Mouse (Mus musculus): Measurements from ENCODE around the gene Pigp. TPM values are rescaled to one million over a fixed set of nuclear protein-coding genes. Genes with fewer than 3 reads are reported as not detected.
A peak's percentile ranks its signal among the peaks of the same experiment; 100 is the strongest.

Gene Pigp
- polyA plus RNA-seq, 1 experiment = 32.9 TPM

DNA sequence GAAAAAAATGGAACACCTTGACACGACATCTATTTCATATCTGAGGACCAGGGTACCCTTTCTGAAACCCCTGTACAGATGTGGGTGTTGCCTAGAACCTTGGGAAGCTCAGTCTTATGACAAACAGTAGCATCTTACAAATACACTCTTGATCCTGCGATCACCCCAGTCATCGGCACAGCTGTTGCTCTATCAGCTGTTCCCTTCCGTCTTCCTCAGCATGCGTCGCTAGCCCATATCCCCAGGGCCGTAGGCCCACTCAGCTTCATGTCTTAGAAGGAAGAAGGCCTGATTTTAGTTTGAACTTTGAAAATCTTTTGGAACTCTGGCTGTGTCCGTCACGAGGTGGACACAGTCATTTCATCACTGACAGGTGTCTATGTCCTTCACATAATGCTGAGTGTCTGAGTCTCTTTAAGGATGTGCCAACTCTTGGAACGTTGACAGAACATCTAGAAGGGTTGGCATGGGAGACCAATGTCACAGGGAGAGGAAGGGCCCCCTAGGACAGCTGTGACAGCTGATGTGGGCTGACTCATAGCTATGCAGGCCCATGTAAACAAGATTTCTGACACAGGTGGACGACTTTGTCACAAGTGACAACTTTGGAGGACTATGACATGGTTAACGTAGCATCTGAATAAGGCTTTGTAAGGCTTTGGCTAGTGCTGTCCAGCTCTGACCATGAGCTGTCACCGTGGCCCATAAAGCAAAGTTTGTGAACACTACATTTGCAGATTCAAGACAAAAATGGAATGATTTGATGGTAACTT is 10.9 kb downstream of the Pigp start:
- H3K27me3 ChIP-seq (ENCODE audit: control insufficient read depth, insufficient read depth, insufficient read length) = no peaks in the 10 kb centered on the region
- no peak overlapping the region for H3ac ChIP-seq (ENCODE audit: control insufficient read depth, insufficient read length, low read depth)
- peak; percentile 16 for TF ChIP-seq MAX (IDR thresholded peaks at IDR 0.05)
- peak; percentile 97 for TF ChIP-seq MYOD1 (IDR thresholded peaks at IDR 0.05; ENCODE audit: control insufficient read depth, insufficient read length, low read depth)
- TF ChIP-seq MYOG (IDR thresholded peaks at IDR 0.05; ENCODE audit: control insufficient read depth, extremely low read depth, insufficient read length) = no peak
- TF ChIP-seq CTCF (IDR thresholded peaks at IDR 0.05; ENCODE audit: control insufficient read depth, insufficient read depth, insufficient read length) = no peak
- no peak for TF ChIP-seq CEBPB (IDR thresholded peaks at IDR 0.05; ENCODE audit: low read depth)
- TF ChIP-seq FOSL1 (IDR thresholded peaks at IDR 0.05; ENCODE audit: insufficient read depth, low read length, poor library complexity, severe bottlenecking) = no peak
- no peaks in the 10 kb centered on the region for H3K79me2 ChIP-seq (ENCODE audit: control insufficient read depth, insufficient read depth)
- H3K79me3 ChIP-seq (ENCODE audit: low read depth) = no peaks in the 10 kb centered on the region
- H3K4me3 ChIP-seq (ENCODE audit: insufficient read depth, poor library complexity, severe bottlenecking) = no peak overlapping the region
- H3K36me3 ChIP-seq (ENCODE audit: control insufficient read depth, insufficient read depth) = no peaks in the 10 kb centered on the region

- no peaks in the 10 kb centered on the region for H3K36me3 ChIP-seq (ENCODE audit: control insufficient read depth, insufficient read depth)
- no peak overlapping the region for H3K4me3 ChIP-seq (ENCODE audit: insufficient read depth, poor library complexity, severe bottlenecking)
- H3K79me2 ChIP-seq (ENCODE audit: control insufficient read depth, insufficient read depth) = no peaks in the 10 kb centered on the region
- no peak overlapping the region for H3ac ChIP-seq (ENCODE audit: control insufficient read depth, insufficient read length, low read depth)
- H3K79me3 ChIP-seq (ENCODE audit: low read depth) = no peaks in the 10 kb centered on the region
- TF ChIP-seq MAX (IDR thresholded peaks at IDR 0.05) (no peak), USF1 (IDR thresholded peaks at IDR 0.05; ENCODE audit: low read depth) (no peak), CTCF (IDR thresholded peaks at IDR 0.05; ENCODE audit: control insufficient read depth, insufficient read depth, insufficient read length) (no peak)
- no peaks in the 10 kb centered on the region for H3K27me3 ChIP-seq (ENCODE audit: control insufficient read depth, insufficient read depth, insufficient read length)
These were observed 13.6 kb downstream of the Pigp start for GRCm38 (mm10) chr16:94358091-94358490.

GRCm38 (mm10) chr16:94356776-94357494 is 14.7 kb downstream of the Pigp start:
- no peaks in the 10 kb centered on the region for H3K79me2 ChIP-seq (ENCODE audit: control insufficient read depth, insufficient read depth)
- no peak for TF ChIP-seq MAX (IDR thresholded peaks at IDR 0.05)
- no peak for TF ChIP-seq MYOD1 (IDR thresholded peaks at IDR 0.05; ENCODE audit: control insufficient read depth, insufficient read length, low read depth)
- H3ac ChIP-seq (ENCODE audit: control insufficient read depth, insufficient read length, low read depth) = no peak overlapping the region
- H3K27me3 ChIP-seq (ENCODE audit: control insufficient read depth, insufficient read depth, insufficient read length) = no peaks in the 10 kb centered on the region
- no peak overlapping the region for H3K4me3 ChIP-seq (ENCODE audit: insufficient read depth, poor library complexity, severe bottlenecking)
- no peaks in the 10 kb centered on the region for H3K36me3 ChIP-seq (ENCODE audit: control insufficient read depth, insufficient read depth)
- H3K79me3 ChIP-seq (ENCODE audit: low read depth) = no peaks in the 10 kb centered on the region

DNA sequence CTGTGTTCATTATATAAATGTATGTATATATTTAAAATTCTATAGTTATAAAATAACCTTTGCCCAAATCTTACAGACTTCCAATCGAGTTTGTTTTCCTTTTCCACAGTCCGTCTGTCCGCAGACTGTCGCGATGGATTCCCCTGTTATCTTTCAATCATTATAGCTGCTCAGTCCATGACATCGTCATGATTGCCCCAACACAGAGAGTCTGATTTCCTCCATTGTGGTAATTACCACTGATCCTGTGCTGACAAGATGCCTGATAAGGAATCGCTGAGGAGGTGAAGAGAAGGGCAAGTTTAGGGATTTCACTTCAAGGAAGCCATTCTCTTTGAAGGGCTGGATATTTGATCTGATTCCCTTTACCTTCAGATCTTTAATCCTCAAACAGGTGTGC is 15.6 kb downstream of the Pigp start:
- H3K79me2 ChIP-seq (ENCODE audit: control insufficient read depth, insufficient read depth) = no peaks in the 10 kb centered on the region
- no peak overlapping the region for H3ac ChIP-seq (ENCODE audit: control insufficient read depth, insufficient read length, low read depth)
- no peaks in the 10 kb centered on the region for H3K27me3 ChIP-seq (ENCODE audit: control insufficient read depth, insufficient read depth, insufficient read length)
- no peak for TF ChIP-seq MYOG (IDR thresholded peaks at IDR 0.05; ENCODE audit: control insufficient read depth, extremely low read depth, insufficient read length)
- no peak for TF ChIP-seq MAX (IDR thresholded peaks at IDR 0.05)
- no peak for TF ChIP-seq CTCF (IDR thresholded peaks at IDR 0.05; ENCODE audit: control insufficient read depth, insufficient read depth, insufficient read length)
- TF ChIP-seq FOSL1 (IDR thresholded peaks at IDR 0.05; ENCODE audit: insufficient read depth, low read length, poor library complexity, severe bottlenecking) = no peak
- no peak for TF ChIP-seq MYOD1 (IDR thresholded peaks at IDR 0.05; ENCODE audit: control insufficient read depth, insufficient read length, low read depth)
- no peak for TF ChIP-seq USF1 (IDR thresholded peaks at IDR 0.05; ENCODE audit: low read depth)
- no peak for TF ChIP-seq CEBPB (IDR thresholded peaks at IDR 0.05; ENCODE audit: low read depth)
- no peaks in the 10 kb centered on the region for H3K36me3 ChIP-seq (ENCODE audit: control insufficient read depth, insufficient read depth)
- no peak overlapping the region for H3K4me3 ChIP-seq (ENCODE audit: insufficient read depth, poor library complexity, severe bottlenecking)
- no peaks in the 10 kb centered on the region for H3K79me3 ChIP-seq (ENCODE audit: low read depth)

- Histone ChIP-seq H3K4me3 (ENCODE audit: insufficient read depth, poor library complexity, severe bottlenecking) (no peak overlapping the region), H3K36me3 (ENCODE audit: control insufficient read depth, insufficient read depth) (no peaks in the 10 kb centered on the region), H3K79me2 (ENCODE audit: control insufficient read depth, insufficient read depth) (no peaks in the 10 kb centered on the region), H3K79me3 (ENCODE audit: low read depth) (no peaks in the 10 kb centered on the region), H3ac (ENCODE audit: control insufficient read depth, insufficient read length, low read depth) (no peak overlapping the region), H3K27me3 (ENCODE audit: control insufficient read depth, insufficient read depth, insufficient read length) (no peaks in the 10 kb centered on the region)
- no peak for TF ChIP-seq FOSL1 (IDR thresholded peaks at IDR 0.05; ENCODE audit: insufficient read depth, low read length, poor library complexity, severe bottlenecking)
- no peak for TF ChIP-seq MYOG (IDR thresholded peaks at IDR 0.05; ENCODE audit: control insufficient read depth, extremely low read depth, insufficient read length)
- no peak for TF ChIP-seq USF1 (IDR thresholded peaks at IDR 0.05; ENCODE audit: low read depth)
- no peak for TF ChIP-seq CEBPB (IDR thresholded peaks at IDR 0.05; ENCODE audit: low read depth)
- no peak for TF ChIP-seq CTCF (IDR thresholded peaks at IDR 0.05; ENCODE audit: control insufficient read depth, insufficient read depth, insufficient read length)
- TF ChIP-seq MAX (IDR thresholded peaks at IDR 0.05) = no peak
- TF ChIP-seq MYOD1 (IDR thresholded peaks at IDR 0.05; ENCODE audit: control insufficient read depth, insufficient read length, low read depth) = no peak
These were observed 17.2 kb downstream of the Pigp start for GRCm38 (mm10) chr16:94354450-94354849.

GRCm38 (mm10) chr16:94350287-94350677 is 21.4 kb downstream of the Pigp start:
- H3K36me3 ChIP-seq (ENCODE audit: control insufficient read depth, insufficient read depth) = no peaks in the 10 kb centered on the region
- H3K4me3 ChIP-seq (ENCODE audit: insufficient read depth, poor library complexity, severe bottlenecking) = no peak overlapping the region
- H3ac ChIP-seq (ENCODE audit: control insufficient read depth, insufficient read length, low read depth) = no peak overlapping the region
- no peaks in the 10 kb centered on the region for H3K79me2 ChIP-seq (ENCODE audit: control insufficient read depth, insufficient read depth)
- H3K79me3 ChIP-seq (ENCODE audit: low read depth) = no peaks in the 10 kb centered on the region
- H3K27me3 ChIP-seq (ENCODE audit: control insufficient read depth, insufficient read depth, insufficient read length) = no peaks in the 10 kb centered on the region
- no peak for TF ChIP-seq MYOD1 (IDR thresholded peaks at IDR 0.05; ENCODE audit: control insufficient read depth, insufficient read length, low read depth)
- TF ChIP-seq MYOG (IDR thresholded peaks at IDR 0.05; ENCODE audit: control insufficient read depth, extremely low read depth, insufficient read length) = no peak
- no peak for TF ChIP-seq USF1 (IDR thresholded peaks at IDR 0.05; ENCODE audit: low read depth)
- TF ChIP-seq CTCF (IDR thresholded peaks at IDR 0.05; ENCODE audit: control insufficient read depth, insufficient read depth, insufficient read length) = no peak
- no peak for TF ChIP-seq FOSL1 (IDR thresholded peaks at IDR 0.05; ENCODE audit: insufficient read depth, low read length, poor library complexity, severe bottlenecking)
- TF ChIP-seq MAX (IDR thresholded peaks at IDR 0.05) = no peak
- no peak for TF ChIP-seq CEBPB (IDR thresholded peaks at IDR 0.05; ENCODE audit: low read depth)
